Mouse (Mus musculus) spleen, postnatal 14 days (tissue): Measurements from ENCODE around the gene Olfr644.

Source experiments
- DNase-seq, 2 experiments: peaks; one replicate each; pipeline ENCODE4 v3.0.0; 2021 to 2022; ENCODE audit warnings: low spot score in 2 of 2

Gene Olfr644

GRCm38 (mm10) chr7:104071769-104072168 is at the start of gene Olfr644:
TSS of gene Olfr644 (minus strand) at chr7:104071869.
- DNase-seq = no peak

DNA sequence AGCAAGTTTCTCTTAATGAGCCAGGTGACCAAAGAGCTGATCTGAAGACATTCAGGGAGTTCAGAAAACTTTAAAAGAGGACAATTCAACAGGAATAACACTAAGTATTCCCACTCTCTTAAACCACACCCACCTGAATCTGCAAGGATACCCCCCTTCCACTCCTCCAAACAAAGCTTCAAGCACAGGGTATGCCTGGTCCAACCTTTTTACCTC is 33.0 kb upstream of the Olfr644 start, which contains the start of gene Olfr646:
Olfr646 (plus strand) TSS at position 117 of the 216 bp plus-strand sequence.
- DNase-seq = no peak

GRCm38 (mm10) chr7:104103913-104104756 is 32.5 kb upstream of the Olfr644 start:
- DNase-seq = no peak

- no peak for DNase-seq
Observed at GRCm38 (mm10) chr7:104085365-104085764, 13.7 kb upstream of the Olfr644 start, which contains the start of gene Olfr645. TSS of gene Olfr645 (minus strand) at chr7:104085465.

DNA sequence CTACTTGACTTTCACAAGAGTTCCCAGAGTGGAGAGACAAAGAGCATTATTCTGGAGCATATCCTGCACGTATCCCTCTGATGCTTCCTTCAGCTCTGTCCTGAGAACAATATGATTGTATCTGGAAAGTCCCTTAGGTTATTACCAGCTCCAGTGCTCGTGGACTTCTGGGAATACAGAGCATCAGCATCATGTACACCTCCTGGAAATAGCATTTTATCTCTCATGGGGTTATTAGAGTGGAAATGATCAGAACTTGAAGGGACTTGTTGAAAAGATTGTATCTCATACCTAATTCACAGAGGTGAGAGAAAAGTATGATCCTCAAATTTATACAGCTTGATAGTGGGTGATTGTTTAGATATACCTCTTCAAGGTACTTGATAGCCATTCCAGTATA is 10.3 kb downstream of the Olfr644 start, which contains the start of gene 4930516K23Rik:
4930516K23Rik (minus strand) TSS at position 101 of the 400 bp plus-strand sequence.
- no peak for DNase-seq

DNA sequence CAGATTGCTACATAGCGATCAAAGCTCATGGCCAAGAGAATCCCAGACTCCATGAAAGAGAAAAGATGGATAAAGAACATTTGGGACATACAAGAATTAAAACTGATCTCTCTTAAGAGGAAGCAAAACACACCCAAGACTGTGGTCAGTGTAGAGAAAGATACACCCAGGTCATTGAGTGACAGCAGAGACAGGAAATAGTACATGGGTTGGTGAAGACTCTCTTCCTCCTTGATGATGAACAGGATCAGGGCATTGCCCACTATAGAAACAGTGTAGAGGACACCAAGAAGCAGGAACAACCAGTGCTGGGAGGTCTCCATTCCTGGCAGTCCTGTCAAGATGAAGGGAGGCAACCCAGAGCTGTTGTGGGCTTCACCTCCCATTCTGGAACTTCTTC is 12.5 kb downstream of the Olfr644 start:
- no peak for DNase-seq

- DNase-seq = no peak
Observed at GRCm38 (mm10) chr7:104052566-104052965, 19.1 kb downstream of the Olfr644 start, which contains the start of gene Olfr642. TSS of gene Olfr642 (minus strand) at chr7:104052666.

- DNase-seq = no peak
Observed at GRCm38 (mm10) chr7:104050745-104051144, 20.9 kb downstream of the Olfr644 start.

- DNase-seq = no peak
Observed at GRCm38 (mm10) chr7:104035145-104035544, 36.5 kb downstream of the Olfr644 start, which contains the start of gene Olfr641. TSS of gene Olfr641 (plus strand) at chr7:104035445.

GRCm38 (mm10) chr7:104026978-104027377 is 44.7 kb downstream of the Olfr644 start:
- no peak for DNase-seq

DNA sequence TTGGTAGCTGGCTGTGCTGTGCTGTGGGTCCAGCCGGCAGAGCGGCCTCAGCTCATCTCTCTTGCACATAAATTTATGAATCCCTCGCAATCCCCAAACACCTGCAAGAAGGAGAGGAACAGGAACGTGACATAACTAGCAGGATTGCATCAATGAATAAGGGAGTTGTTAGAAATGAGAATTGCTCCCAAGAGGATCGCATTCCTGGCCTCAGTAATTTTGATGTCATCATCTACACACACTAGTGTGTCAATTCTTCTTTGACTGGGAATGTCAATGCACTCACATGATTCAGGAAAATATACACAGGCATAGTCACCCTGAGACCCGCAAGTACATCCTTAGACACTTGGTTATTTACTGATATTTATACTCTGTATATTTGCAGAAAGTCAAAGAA is 46.2 kb downstream of the Olfr644 start, which contains the start of gene Olfr640:
Olfr640 (minus strand) TSS at position 101 of the 400 bp plus-strand sequence.
- no peak for DNase-seq

- no peak for DNase-seq
Observed at GRCm38 (mm10) chr7:104021651-104022050, 50.0 kb downstream of the Olfr644 start.

- no peak for DNase-seq
Observed at GRCm38 (mm10) chr7:104018953-104019352, 52.7 kb downstream of the Olfr644 start.

DNA sequence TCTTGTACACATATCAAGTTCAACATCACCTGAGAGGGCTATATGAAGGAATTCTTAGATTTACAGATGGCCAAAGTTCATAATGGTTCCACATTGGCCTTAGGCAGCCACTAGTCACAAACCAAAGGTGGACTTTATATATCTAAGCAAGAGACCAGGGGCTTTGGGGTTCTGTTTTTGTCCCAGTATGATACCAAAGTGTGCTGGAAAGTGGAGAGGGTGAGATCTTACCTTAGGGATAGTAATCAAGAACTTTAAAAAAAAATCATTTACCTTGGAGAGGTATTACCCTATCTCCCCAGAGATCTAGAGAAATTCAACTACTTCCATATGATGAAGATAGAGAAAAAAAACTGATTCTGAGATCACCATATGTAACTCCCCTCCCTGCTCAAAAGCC is 54.5 kb downstream of the Olfr644 start, which contains the start of gene Olfr639:
Olfr639 (minus strand) TSS at position 101 of the 400 bp plus-strand sequence.
- no peak for DNase-seq
